Mouse (Mus musculus) cortical plate, adult 2 months (tissue): ENCODE measurements around the gene Cyp2d12.
"Not testable (repeated sequence)": the region's sequence is repeated elsewhere in the genome, so short reads cannot be mapped to it uniquely, and the experiment has no call there.

Experiments
- CTCF ChIP-seq: fragments of 200-500 bp; IDR thresholded peaks from 2 replicates; pipeline ENCODE4 v1.5.1; 2011; ENCODE audit warnings: mild to moderate bottlenecking, control low read depth, low read length; ENCODE audit not compliant: insufficient read depth; ENCODE audit errors: extremely low read depth
- POLR2A ChIP-seq: fragments of 200-500 bp; IDR thresholded peaks from 2 replicates; pipeline ENCODE4 v1.6.1; 2011; ENCODE audit warnings: mild to moderate bottlenecking, low read length, control low read depth; ENCODE audit not compliant: insufficient read depth; ENCODE audit errors: extremely low read depth

GRCm38 (mm10) chr15:82507740-82508139 lies 47.1 kb upstream of the Cyp2d12 start:
- not testable (repeated sequence) for TF ChIP-seq CTCF, POLR2A
